Mouse (Mus musculus): ENCODE measurements at regions not wholly inside any gene's neighbourhood (a gene's known extent, or its start where the extent isn't known, plus 50 kb on each side); places are given as distances from the start of the nearest gene placed in this dataset.
"Not testable (repeated sequence)": the region's sequence is repeated elsewhere in the genome, so short reads cannot be mapped to it uniquely, and the experiment has no call there.

GRCm38 (mm10) chr14:71043879-71044770, 444.5 kb upstream of the Fam160b2 start:
- not testable (repeated sequence) for H3K4me1 ChIP-seq (replicated peaks); H3K4me2 ChIP-seq; H3K4me3 ChIP-seq (replicated peaks); H3K9ac ChIP-seq; H3K9me3 ChIP-seq (replicated peaks); H3K36me3 ChIP-seq (replicated peaks); ATAC-seq (ENCODE audit: insufficient read depth); H3K27ac ChIP-seq (replicated peaks); H3K27me3 ChIP-seq
- WGBS (ENCODE audit: insufficient replicate concordance): 13% methylated on average over 12 of the region's 13 CpGs

- H3K27ac ChIP-seq (replicated peaks): no peak overlapping the region
- no peak for ATAC-seq (ENCODE audit: insufficient read depth)
- WGBS (ENCODE audit: insufficient replicate concordance): 56% methylated on average over 7 of the region's 7 CpGs
- no peaks in the 10 kb centered on the region for H3K9me3 ChIP-seq (replicated peaks)
- H3K4me3 ChIP-seq (replicated peaks): no peak overlapping the region
- no peaks in the 10 kb centered on the region for H3K36me3 ChIP-seq (replicated peaks)
- no peak overlapping the region for H3K9ac ChIP-seq
- no peaks in the 10 kb centered on the region for H3K4me1 ChIP-seq (replicated peaks)
- H3K4me2 ChIP-seq: no peak overlapping the region
- no peaks in the 10 kb centered on the region for H3K27me3 ChIP-seq
Measured at GRCm38 (mm10) chr14:71036620-71037019, 437.0 kb upstream of the Fam160b2 start.

- no peaks in the 10 kb centered on the region for H3K4me1 ChIP-seq (replicated peaks)
- no peak overlapping the region for H3K4me3 ChIP-seq (replicated peaks)
- H3K36me3 ChIP-seq (replicated peaks): no peaks in the 10 kb centered on the region
- no peaks in the 10 kb centered on the region for H3K9me3 ChIP-seq (replicated peaks)
- no peak overlapping the region for H3K4me2 ChIP-seq
- no peak overlapping the region for H3K27ac ChIP-seq (replicated peaks)
- H3K9ac ChIP-seq: no peak overlapping the region
- ATAC-seq (ENCODE audit: insufficient read depth): no peak
- WGBS (ENCODE audit: insufficient replicate concordance): 58% methylated on average over 2 of the region's 2 CpGs
- no peaks in the 10 kb centered on the region for H3K27me3 ChIP-seq
Measured at GRCm38 (mm10) chr14:71033586-71033985, 434.0 kb upstream of the Fam160b2 start.

- H3K36me3 ChIP-seq (replicated peaks): no peaks in the 10 kb centered on the region
- H3K4me1 ChIP-seq (replicated peaks): no peaks in the 10 kb centered on the region
- no peak for ATAC-seq (ENCODE audit: insufficient read depth)
Measured at GRCm38 (mm10) chr14:71030164-71030880, 430.7 kb upstream of the Fam160b2 start.

More at GRCm38 (mm10) chr14:71030164-71030880, 430.7 kb upstream of the Fam160b2 start:
- WGBS (ENCODE audit: insufficient replicate concordance): 69% methylated on average over 9 of the region's 9 CpGs
- Histone ChIP-seq H3K9ac (no peak overlapping the region), H3K9me3 (replicated peaks) (no peaks in the 10 kb centered on the region), H3K27me3 (no peaks in the 10 kb centered on the region), H3K4me3 (replicated peaks) (no peak overlapping the region), H3K27ac (replicated peaks) (no peak overlapping the region), H3K4me2 (no peak overlapping the region)
